Mouse (Mus musculus) ES-Bruce4 (cell line): Measurements from ENCODE around the gene Susd4.

ENCODE experiments used
- CTCF ChIP-seq: IDR thresholded peaks from one replicate; pipeline ENCODE4 v1.8.1; 2011; ENCODE audit warnings: low read depth, low read length
- EP300 ChIP-seq: IDR thresholded peaks from 2 replicates; pipeline ENCODE4 v1.6.1; 2011; ENCODE audit warnings: low read depth, low read length; ENCODE audit not compliant: insufficient read depth

GRCm38 (mm10) chr1:182912591-182912990 is 148.9 kb downstream of the Susd4 start:
- TF ChIP-seq CTCF (no peak), EP300 (no peak)
